Mouse (Mus musculus) adrenal gland, postnatal 10 days (tissue): ENCODE measurements around the gene Trarg1. TPM values are rescaled to one million over a fixed set of nuclear protein-coding genes. Genes with fewer than 3 reads are reported as not detected.
"Not testable (repeated sequence)": the region's sequence is repeated elsewhere in the genome, so short reads cannot be mapped to it uniquely, and the experiment has no call there.

Experiments used
- DNase-seq: peaks from one replicate; pipeline ENCODE4 v3.0.0; 2021; ENCODE audit warnings: mixed read lengths
- long read RNA-seq, 2 experiments: library from polyadenylated mRNA; stranded (forward); transcript quantifications; one replicate each; pipeline ENCODE4 v2.0.0; 2021
- total RNA-seq, 2 experiments: library from RNA; stranded (reverse); gene quantifications; 2 replicates each; pipeline ENCODE4 v1.2.3; 2021

Gene Trarg1
- 10 to 100 TPM; 69.6 to 95.7 TPM for total RNA-seq
- long read RNA-seq, experiment 1, transcript Trarg1-201 (3 exons, 3,302 nt) = major isoform, 15 of 60 reads
- long read RNA-seq, experiment 1, partial matches to known transcripts = 45 of 60 reads
- long read RNA-seq, experiment 1, other reads (novel, unspliced or antisense) = 0 of 60 reads
- long read RNA-seq, experiment 2, transcript Trarg1-201 (3 exons, 3,302 nt) = major isoform, 28 of 43 reads
- long read RNA-seq, experiment 2, partial matches to known transcripts = 15 of 43 reads
- long read RNA-seq, experiment 2, other reads (novel, unspliced or antisense) = 0 of 43 reads

DNA sequence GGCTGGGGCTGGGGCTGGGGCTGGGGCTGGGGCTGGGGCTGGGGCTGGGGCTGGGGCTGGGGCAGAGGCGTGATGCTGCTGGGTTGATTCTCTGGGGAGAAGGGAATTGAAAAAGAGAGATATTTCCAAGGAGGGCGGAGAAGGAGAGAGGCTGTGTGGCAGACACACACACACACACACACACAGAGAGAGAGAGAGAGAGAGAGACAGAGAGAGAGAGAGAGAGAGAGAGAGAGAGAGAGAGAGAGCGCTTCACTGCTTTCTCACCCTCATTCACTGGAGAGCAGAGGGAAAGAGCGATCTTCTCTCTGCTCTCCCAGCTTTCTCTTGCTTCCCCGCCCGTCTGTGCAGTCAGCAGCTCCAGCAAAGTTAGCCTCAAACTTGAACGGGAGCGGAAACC, at the start of gene Trarg1:
Trarg1 (plus strand) TSS at position 301 of the 400 bp plus-strand sequence.
- not testable (repeated sequence) for DNase-seq

DNA sequence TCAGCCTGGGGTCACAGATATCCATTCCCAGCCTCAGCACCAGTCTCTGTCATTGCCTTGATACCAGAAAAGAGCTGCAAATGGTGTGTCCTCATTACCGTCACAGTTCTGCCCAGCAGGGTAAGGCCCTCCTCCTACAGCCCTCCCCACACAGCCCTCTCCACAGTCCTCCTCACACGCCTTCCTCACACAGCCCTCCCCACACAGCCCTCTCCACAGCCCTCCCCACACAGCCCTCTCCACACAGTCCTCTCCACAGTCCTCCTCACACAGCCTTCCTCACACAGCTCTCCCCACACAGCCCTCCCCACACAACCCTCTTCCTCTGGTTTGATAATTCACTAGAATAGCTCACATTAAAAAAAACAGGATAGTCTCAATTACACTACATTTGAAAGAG, 49.6 kb upstream of the Trarg1 start:
- no peak for DNase-seq

- no peak for DNase-seq
Measured at GRCm38 (mm10) chr11:76630487-76630886, 49.1 kb upstream of the Trarg1 start.

- DNase-seq = peak; percentile 8
Measured at GRCm38 (mm10) chr11:76639269-76639985, 40.2 kb upstream of the Trarg1 start.

GRCm38 (mm10) chr11:76640231-76640630, 39.4 kb upstream of the Trarg1 start:
- peak; percentile 18 for DNase-seq

- DNase-seq = no peak
Measured at GRCm38 (mm10) chr11:76644257-76644656, 35.4 kb upstream of the Trarg1 start.

DNA sequence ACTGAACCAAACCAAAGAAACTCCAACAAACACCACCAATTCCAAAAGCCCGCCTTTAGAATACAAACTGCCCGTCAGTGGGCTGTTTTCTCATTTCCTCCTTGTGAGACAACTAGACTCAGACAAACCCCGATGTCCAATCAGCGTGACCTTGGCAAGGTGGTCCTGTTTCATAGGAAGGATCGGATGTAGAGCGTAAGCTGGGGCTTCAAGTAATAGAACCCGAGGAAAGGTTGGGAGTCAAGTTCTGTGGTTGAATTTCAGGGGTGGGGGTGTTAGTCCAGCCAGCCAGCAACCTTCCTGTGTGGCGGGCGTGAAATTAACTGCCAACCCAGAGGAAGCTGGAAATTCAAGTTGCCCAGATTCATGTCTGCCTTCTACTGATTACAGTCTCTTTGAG, 34.6 kb upstream of the Trarg1 start:
- DNase-seq = no peak

DNA sequence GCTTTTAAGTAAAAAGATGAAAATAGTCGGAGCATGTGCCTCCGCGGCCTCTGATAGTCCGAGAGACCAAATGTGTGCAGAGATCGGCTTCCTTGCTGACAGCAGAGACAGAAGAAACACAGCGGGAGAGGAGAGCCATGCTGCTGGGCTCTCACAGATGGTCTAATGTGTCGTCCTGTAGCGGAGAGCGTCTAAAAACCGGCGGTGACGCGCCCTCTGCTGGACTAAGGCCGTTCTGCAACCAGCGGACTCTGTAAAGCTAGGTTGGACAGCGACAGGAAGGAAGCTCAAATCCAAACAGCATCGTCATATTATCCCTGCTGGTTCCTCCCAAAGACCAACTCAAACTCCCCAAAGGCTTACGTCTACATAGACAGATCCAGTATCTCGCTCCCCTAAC, 33.7 kb upstream of the Trarg1 start:
- peak; percentile 95 for DNase-seq

DNA sequence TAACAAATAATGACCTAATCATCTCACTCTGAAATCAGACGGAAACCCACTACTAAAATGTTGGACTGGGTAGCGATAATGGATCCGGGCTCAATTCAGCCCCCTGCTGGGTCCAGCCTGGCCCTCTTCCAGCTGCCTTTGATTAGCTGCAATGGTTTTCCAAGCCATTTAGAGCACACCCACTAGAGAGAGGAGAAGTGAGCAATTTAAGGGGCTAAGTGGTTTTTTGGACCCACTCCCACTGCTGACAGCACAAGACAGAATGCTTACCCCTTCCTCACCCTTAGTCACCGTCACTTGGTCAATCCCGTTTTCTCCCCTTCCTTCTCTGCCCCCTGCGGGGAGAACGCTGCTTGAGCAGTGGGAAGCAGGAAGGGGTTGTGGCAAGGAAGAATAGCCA, 32.5 kb upstream of the Trarg1 start:
- DNase-seq = no peak

DNA sequence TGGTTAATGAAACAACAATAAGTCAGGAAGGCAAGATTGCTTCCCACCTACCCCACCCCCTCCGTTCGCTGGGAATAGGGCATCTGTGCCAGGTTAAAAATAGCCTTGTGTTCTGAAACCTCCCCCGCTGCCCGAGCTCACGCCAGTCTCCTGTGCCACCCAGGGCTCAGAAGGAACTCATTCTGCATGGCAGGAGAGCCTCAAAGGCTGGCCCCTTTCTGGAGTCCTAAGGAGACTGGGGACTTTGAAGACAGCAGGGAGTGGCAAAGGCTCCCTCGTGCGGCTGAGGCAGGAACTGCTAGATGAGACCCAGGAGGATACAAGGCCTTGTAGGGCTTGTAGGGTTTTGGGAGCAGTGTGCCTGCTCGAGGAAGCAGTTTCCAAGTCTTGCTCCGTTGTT, 32.1 kb upstream of the Trarg1 start:
- peak; percentile 85 for DNase-seq

GRCm38 (mm10) chr11:76650862-76651560, 28.6 kb upstream of the Trarg1 start:
- DNase-seq = no peak

- DNase-seq = no peak
Measured at GRCm38 (mm10) chr11:76652838-76653334, 26.7 kb upstream of the Trarg1 start.

DNA sequence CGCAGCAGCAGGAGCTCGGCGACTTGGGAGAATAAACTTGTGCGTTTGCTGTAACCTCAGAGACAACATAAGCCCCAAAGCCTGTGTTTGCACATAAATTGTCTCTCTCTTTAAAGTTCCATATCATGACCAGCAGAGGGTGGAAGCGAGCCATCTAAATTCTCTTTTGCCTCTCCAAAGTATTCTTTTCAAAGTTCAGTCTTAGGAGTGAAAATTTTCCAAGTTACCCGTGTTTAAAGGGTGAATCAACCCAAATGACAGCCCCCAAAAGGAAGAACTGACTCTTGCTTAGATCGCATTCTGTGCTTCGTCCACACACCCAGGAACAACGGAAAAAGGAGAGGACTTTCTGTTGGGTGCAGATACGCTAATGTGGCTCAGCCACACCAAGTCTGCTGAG, 24.5 kb upstream of the Trarg1 start:
- DNase-seq = peak; percentile 68

- DNase-seq = no peak
Measured at GRCm38 (mm10) chr11:76657450-76657970, 22.1 kb upstream of the Trarg1 start.

DNA sequence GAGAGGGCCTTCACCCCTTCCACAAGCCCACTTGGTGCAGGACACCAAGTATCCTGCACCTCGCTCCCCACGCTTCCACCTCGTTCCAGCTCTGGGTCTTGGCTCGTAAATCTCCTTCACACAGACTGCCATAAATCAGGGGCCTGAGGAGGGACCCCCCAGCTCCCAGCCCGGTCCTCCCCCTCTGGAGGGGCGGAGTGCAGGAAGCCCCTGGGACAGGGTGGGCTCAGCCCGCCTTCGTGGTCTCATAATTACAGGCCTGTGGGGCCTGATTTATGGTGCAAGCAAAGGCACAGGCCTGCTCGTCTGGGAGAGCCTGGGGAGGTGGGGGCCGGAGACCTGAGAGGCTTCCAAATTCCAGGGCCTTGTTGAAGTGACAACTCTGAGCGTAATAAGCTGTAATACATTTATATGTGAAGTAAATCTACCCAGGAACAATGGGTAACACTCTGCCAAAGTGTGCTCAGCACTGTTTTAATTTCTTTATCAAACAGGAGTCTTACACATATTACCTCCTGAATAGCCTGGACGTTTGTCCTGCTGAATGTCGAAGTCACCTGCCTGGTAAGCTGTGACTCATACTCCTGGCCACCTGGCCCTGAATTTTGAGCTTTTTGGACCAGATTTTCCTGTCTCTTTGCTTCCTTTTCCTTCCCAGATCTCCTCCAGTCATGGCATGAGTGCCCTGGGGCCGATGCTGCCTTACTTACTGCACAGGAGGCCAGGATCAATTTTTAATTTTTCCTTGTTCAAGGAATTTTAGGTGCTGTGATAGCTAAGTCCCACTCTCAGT, 20.3 kb upstream of the Trarg1 start:
- no peak for DNase-seq

DNA sequence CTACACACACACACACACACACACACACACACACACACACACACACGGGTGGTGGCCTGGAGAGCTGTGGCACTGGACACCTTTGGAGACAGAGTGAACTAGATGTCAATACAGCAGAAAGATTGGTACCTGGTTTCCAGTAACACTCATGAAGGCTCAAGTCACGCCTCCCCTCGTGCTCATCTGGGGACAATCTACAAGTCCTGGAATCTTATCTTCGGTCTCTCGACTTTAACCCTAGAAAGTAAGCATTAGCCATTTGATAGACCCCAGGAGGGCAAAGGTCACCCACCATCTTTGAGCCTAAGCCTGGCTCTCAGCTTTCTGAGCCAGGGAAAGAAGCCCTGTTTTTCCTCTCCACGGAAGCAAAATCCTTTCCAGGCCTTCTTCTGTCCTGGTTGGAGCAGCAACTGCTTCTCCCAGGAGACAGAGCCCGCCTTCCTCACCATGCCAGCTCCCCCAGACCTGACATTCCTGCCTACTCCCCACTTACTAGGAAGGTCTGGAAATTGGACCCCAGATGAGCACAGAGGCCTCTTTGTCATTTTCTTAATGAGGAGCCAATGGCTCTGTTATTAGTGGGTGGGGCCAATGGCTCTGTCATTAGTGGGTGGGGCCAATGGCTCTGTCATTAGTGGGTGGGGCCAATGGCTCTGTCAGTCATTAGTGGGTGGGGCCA, 17.7 kb upstream of the Trarg1 start:
- no peak for DNase-seq

DNA sequence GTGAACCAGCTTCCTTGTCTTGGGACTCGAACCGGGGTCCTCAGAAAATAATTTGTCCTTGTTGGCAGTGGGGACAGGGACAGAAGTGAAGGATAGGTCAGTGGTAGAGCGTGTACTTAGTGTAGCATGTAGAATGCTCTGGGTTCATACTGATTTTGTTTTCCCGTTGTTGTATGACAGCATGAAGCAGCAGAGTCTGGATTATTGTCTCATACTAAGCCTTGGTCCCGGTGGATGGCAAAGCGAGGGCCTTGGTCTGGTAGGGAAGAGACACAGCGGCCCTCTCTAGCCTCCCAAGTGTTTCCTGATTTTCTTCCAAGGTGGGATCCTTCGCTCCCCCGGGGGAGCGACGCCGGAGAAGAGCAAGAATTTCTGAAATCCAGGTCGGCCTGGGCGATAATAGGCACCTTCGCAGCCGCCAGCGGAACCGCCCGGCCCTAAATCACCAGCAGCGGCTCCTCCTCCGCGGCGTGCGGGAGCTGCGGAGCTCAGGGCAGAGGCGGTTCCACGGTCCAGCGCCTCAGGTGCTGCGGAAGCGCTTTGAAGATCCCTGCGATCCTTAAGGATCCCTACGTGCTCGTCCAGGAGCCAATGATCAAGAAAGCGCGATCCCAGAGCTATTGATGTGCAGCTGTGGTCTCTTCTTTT, 13.5 kb upstream of the Trarg1 start:
- no peak for DNase-seq

DNA sequence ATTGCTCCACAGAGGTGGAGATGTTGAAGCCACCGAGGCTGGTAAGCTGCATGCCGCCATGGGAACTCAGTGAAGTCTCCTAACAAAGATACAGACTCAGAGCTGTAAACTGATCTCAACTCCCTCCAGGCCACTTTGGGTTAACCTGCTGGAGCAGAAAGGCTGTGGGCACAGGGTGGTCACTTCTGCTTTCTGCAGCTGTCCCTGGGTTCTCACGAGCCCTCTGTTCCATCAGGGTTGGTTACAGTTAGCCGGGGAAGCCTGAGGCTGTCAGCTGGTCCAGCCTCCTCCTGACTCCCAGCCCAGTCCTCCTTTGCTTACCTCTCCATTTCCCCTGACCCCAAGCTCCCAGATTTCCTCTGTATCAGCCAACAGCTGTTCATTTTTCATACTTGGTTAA, 11.8 kb upstream of the Trarg1 start:
- no peak for DNase-seq

DNA sequence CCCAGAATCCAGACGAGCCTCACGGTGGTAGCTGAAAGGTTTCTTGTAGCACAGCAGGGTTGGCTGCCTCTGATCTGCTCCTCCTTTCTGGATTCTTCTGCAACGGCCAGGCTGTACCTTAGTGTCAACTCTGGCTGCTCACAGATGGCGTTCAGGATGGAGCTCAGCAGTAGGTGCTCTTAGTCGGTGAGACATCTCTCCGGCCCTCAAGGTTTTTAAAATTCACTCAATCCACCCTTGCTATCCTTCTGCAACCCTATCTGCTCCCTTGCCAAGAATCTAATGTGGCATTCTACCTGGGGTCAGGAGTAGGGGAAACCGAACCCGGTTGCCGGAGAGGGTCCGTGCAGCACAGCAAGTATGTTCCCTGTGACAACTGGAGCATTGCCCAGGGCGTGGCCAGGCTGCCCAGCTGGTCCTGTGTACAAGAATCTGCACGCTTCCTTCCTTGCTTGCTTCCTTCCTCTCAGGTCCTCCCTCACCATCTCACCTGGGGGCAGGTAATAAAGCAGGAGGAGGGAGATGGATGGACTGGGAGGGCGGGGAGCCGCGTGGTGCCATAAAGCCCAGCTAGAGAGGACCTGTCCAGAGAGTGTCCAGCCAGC, 7.6 kb upstream of the Trarg1 start, which contains the start of gene Bhlha9:
Bhlha9 (plus strand) TSS at position 600 of the 605 bp plus-strand sequence.
- DNase-seq = no peak
